Mouse (Mus musculus): Measurements from ENCODE around the gene Grik3. TPM values are rescaled to one million over a fixed set of nuclear protein-coding genes. Genes with fewer than 3 reads are reported as not detected.

Gene Grik3
- total and polyA plus RNA-seq, 3 experiments, result not detected

DNA sequence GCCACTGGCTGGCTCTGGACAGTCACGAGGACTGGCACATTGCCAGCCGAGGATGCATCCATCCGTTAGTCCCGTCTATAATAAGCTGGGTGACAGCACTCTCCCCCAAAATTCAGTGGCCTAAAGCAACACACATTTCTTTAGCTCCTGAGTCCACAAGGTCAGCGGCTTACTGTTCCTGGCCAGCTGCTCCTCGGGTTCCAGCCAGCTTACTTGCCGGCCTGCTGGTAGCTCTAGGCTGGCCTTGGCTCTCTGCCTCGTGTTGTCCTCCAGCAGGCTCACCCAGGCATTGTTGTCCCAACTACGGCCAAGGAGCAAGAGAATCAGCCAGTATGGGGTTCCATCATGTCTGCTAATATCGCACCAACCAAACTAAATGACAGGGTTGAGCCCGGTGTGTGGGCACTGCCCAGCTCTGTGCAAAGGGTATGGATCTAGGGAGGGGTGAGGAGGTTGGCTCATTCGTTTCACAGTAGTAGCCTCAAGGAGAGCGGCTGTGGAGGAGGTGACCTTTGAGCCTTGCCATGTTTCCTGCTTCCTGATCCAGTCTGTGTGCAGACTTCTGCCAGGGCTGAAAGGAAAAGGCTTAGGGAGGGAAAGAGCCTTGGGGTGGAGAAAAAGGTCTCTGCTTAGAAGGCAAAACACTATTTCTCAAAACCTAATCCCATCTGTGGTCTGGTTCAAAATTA is 146.3 kb downstream of the Grik3 start:
- Histone ChIP-seq H3K4me1 (ENCODE audit: control insufficient read depth in 1 of 2, insufficient read depth in 2 of 2) (no peaks in the 10 kb centered on the region), H3K4me3 (replicated peaks in 1 of 3; ENCODE audit: low read depth in 2 of 3, low read length in 2 of 3, poor library complexity in 1 of 3) (no peak overlapping the region), H3K9ac (ENCODE audit: insufficient read depth, low read depth) (no peak overlapping the region), H3K36me3 (replicated peaks in 1 of 2; ENCODE audit: control insufficient read depth in 1 of 2, insufficient read depth in 1 of 2, low read length in 1 of 2) (no peaks in the 10 kb centered on the region), H3K79me2 (replicated peaks; ENCODE audit: control insufficient read depth, extremely low read depth, insufficient read depth, poor library complexity, severe bottlenecking) (no peaks in the 10 kb centered on the region), H3K9me3 (replicated peaks; ENCODE audit: low read length) (no peaks in the 10 kb centered on the region), H3K27me3 (replicated peaks) (peaks cover 94% of the 10 kb centered on the region), H3K4me2 (ENCODE audit: insufficient read depth, low read depth, poor library complexity, severe bottlenecking) (no peak overlapping the region), H3K27ac (ENCODE audit: insufficient read depth, low read depth) (no peak overlapping the region)
- in situ Hi-C loops (cut with MboI; ENCODE audit: low pct_ligation_motif_present, low pct_unique_long_range_greater_than_20kb, low sequenced_read_pairs) (no loop called here), dilution Hi-C loops (cut with MboI; ENCODE audit: extremely low pct_ligation_motif_present, extremely low pct_unique_long_range_greater_than_20kb, low sequenced_read_pairs) (no loop called here)
- DNase-seq (ENCODE audit: extremely low read depth), result no peak
- TF ChIP-seq ZNF384 (IDR thresholded peaks at IDR 0.05; ENCODE audit: low read depth, low read length) (no peak), MXI1 (IDR thresholded peaks at IDR 0.05; ENCODE audit: low read depth, low read length) (no peak), ZMIZ1 (IDR thresholded peaks at IDR 0.05; ENCODE audit: low read depth, low read length) (no peak), RAD21 (IDR thresholded peaks at IDR 0.05; ENCODE audit: low read depth, low read length) (no peak), HCFC1 (IDR thresholded peaks at IDR 0.05; ENCODE audit: low read depth, low read length) (no peak), USF2 (conservative IDR thresholded peaks at IDR 0.05; ENCODE audit: low read depth, low read length) (no peak), EP300 (IDR thresholded peaks at IDR 0.05; ENCODE audit: low read length) (no peak), CTCF (conservative IDR thresholded peaks at IDR 0.05 in 1 of 2, IDR thresholded peaks at IDR 0.05 in 1 of 2; ENCODE audit: low read depth in 2 of 2, low read length in 2 of 2) (no peak), NRF1 (IDR thresholded peaks at IDR 0.05; ENCODE audit: low read depth, low read length) (no peak), POLR2A (IDR thresholded peaks at IDR 0.05; ENCODE audit: low read depth, low read length) (no peak), MAZ (IDR thresholded peaks at IDR 0.05; ENCODE audit: low read depth, low read length) (no peak)

DNA sequence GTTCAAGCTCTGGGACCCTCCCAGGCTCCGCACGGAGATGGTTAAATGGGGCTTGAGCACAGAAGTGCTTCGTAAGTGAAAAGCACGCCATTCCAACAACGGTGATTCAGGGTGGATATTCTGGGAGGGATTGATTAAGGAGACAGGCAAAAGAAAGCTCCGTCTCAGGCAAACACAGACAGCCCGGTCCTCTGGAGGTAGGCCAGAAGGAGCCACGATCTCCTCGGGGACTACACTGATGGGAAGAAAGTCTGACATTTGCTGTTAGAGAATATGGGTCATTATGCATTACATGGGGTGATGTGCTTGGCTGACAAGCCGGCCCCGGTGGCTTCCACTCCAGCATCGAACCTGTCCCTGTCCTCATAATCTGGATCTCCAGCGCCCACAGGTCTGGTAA is 146.9 kb downstream of the Grik3 start:
- H3K27me3 ChIP-seq (replicated peaks), result peaks cover 96% of the 10 kb centered on the region
- no peaks in the 10 kb centered on the region for H3K4me1 ChIP-seq (ENCODE audit: control insufficient read depth in 1 of 2, insufficient read depth in 2 of 2)
- no peak for TF ChIP-seq MYC (IDR thresholded peaks at IDR 0.05; ENCODE audit: low read depth, low read length)
- no peak for TF ChIP-seq BHLHE40 (IDR thresholded peaks at IDR 0.05; ENCODE audit: low read depth, low read length)
- no peak for TF ChIP-seq NELFE (IDR thresholded peaks at IDR 0.05; ENCODE audit: low read depth, low read length)
- no peak for TF ChIP-seq TBP (conservative IDR thresholded peaks at IDR 0.05; ENCODE audit: low read depth, low read length)
- TF ChIP-seq ELF1 (IDR thresholded peaks at IDR 0.05; ENCODE audit: low read depth, low read length), result no peak
- H3K4me3 ChIP-seq (replicated peaks in 1 of 3; ENCODE audit: low read depth in 2 of 3, low read length in 2 of 3, poor library complexity in 1 of 3), result no peak overlapping the region
- H3K4me2 ChIP-seq (ENCODE audit: insufficient read depth, low read depth, poor library complexity, severe bottlenecking), result no peak overlapping the region
- no peaks in the 10 kb centered on the region for H3K79me2 ChIP-seq (replicated peaks; ENCODE audit: control insufficient read depth, extremely low read depth, insufficient read depth, poor library complexity, severe bottlenecking)
- dilution Hi-C loops (cut with MboI; ENCODE audit: extremely low pct_ligation_motif_present, extremely low pct_unique_long_range_greater_than_20kb, low sequenced_read_pairs), result no loop called here
- in situ Hi-C loops (cut with MboI; ENCODE audit: low pct_ligation_motif_present, low pct_unique_long_range_greater_than_20kb, low sequenced_read_pairs), result no loop called here
- H3K9ac ChIP-seq (ENCODE audit: insufficient read depth, low read depth), result no peak overlapping the region
- DNase-seq (ENCODE audit: extremely low read depth), result no peak
- H3K9me3 ChIP-seq (replicated peaks; ENCODE audit: low read length), result no peaks in the 10 kb centered on the region
- H3K36me3 ChIP-seq (replicated peaks in 1 of 2; ENCODE audit: control insufficient read depth in 1 of 2, insufficient read depth in 1 of 2, low read length in 1 of 2), result no peaks in the 10 kb centered on the region
- H3K27ac ChIP-seq (ENCODE audit: insufficient read depth, low read depth), result no peak overlapping the region

Data from CH12.LX (cell line).